Comparison of ENCODE assay signal across 17 mouse cellular contexts in genomic region chr17:47138174-47138573, GRCm38 (mm10).
DNase-seq lines count a peak whose midpoint lies in the region; ATAC-seq lines count a peak whose summit lies in the region.
"Had no signal": no experiment of that assay in that cellular context is flagged by ENCODE, and none has a peak within 500 bp of the region (broad histone marks: within the 10 kb centered on the region; RNA-seq: fewer than 3 reads in every experiment).

No protein-coding gene starts in this region.

- H3K36me3 ChIP-seq in midbrain, embryonic 10.5 days: no peaks in the 10 kb centered on the region
- H3K36me3 ChIP-seq in midbrain, embryonic 13.5 days: no peaks in the 10 kb centered on the region
- no peaks in the 10 kb centered on the region for H3K36me3 ChIP-seq in stomach, embryonic 15.5 days

- H3K27ac ChIP-seq in midbrain, embryonic 10.5 days (replicated peaks): peak overlapping the region; percentile 98; the same call in 1 of the 2 replicates
- no peak overlapping the region for H3K27ac ChIP-seq in midbrain, embryonic 13.5 days
- H3K27ac ChIP-seq in stomach, embryonic 15.5 days: peak overlapping the region; percentile 97

- DNase-seq in heart, adult 11 months: peak; percentile 84
- DNase-seq in heart, adult 18-20 months: no peak
- no peak for DNase-seq in midbrain, embryonic 10.5 days (ENCODE audit: low spot score)
- peak; percentile 45 for DNase-seq in ZHBTc4 (ENCODE audit: low read depth, low spot score)
- no peak for DNase-seq in right cerebral cortex, postnatal 14 days
- no peak for DNase-seq in cerebellum, adult 18-20 months
- DNase-seq: cerebellum, adult 9-11 months; embryo, embryonic 11 days; heart, postnatal 10 days; kidney, adult 11 months; kidney, postnatal 36 days; left cerebral cortex, postnatal 4 days; lung, adult 2 months had no signal

- no peaks in the 10 kb centered on the region for H3K9me3 ChIP-seq in midbrain, embryonic 10.5 days (replicated peaks)
- H3K9me3 ChIP-seq in midbrain, embryonic 13.5 days: no peaks in the 10 kb centered on the region
- H3K9me3 ChIP-seq in stomach, embryonic 15.5 days: no peaks in the 10 kb centered on the region

- 23% methylated on average over 6 of the region's 6 CpGs for WGBS in midbrain, embryonic 10.5 days
- WGBS in midbrain, embryonic 13.5 days: 34% methylated on average over 6 of the region's 6 CpGs
- 53% methylated on average over 6 of the region's 6 CpGs for WGBS in stomach, embryonic 15.5 days

- peaks cover 12% of the 10 kb centered on the region; the same call in 1 of the 2 replicates for H3K27me3 ChIP-seq in midbrain, embryonic 10.5 days (ENCODE audit: low read depth, poor library complexity, severe bottlenecking)
- H3K27me3 ChIP-seq in midbrain, embryonic 13.5 days: no peaks in the 10 kb centered on the region
- H3K27me3 ChIP-seq in stomach, embryonic 15.5 days (replicated peaks): no peaks in the 10 kb centered on the region

- no peak overlapping the region for H3K9ac ChIP-seq in midbrain, embryonic 13.5 days (replicated peaks)
- H3K9ac ChIP-seq in stomach, embryonic 15.5 days: no peak overlapping the region

- peaks cover 35% of the 10 kb centered on the region for H3K4me1 ChIP-seq in midbrain, embryonic 10.5 days
- H3K4me1 ChIP-seq in midbrain, embryonic 13.5 days (replicated peaks): peaks cover 27% of the 10 kb centered on the region
- peaks cover 14% of the 10 kb centered on the region for H3K4me1 ChIP-seq in stomach, embryonic 15.5 days

- ATAC-seq in midbrain, embryonic 13.5 days: no peak
- ATAC-seq in stomach, embryonic 15.5 days (ENCODE audit: insufficient read depth, low FRiP score, low read depth): no peak

- no peak overlapping the region; the same call in 1 of the 2 replicates for H3K4me3 ChIP-seq in midbrain, embryonic 10.5 days
- no peak overlapping the region for H3K4me3 ChIP-seq in midbrain, embryonic 13.5 days (replicated peaks)
- no peak overlapping the region for H3K4me3 ChIP-seq in stomach, embryonic 15.5 days (replicated peaks)
- H3K4me3 ChIP-seq: erythroblast, embryonic 14.5 days; myocyte had no signal

- no peak overlapping the region for H3K4me2 ChIP-seq in midbrain, embryonic 13.5 days (replicated peaks)
- H3K4me2 ChIP-seq in stomach, embryonic 15.5 days: 0 out of 2 replicates have a peak overlapping the region, but pooled peaks have one; percentile 79

Comparison
In these comparisons a context has a peak if more than half of its experiments do, and no peak if none do; other contexts are left out.
1. DNase-seq: peak in heart, adult 11 months (single experiment) and ZHBTc4 (single experiment); none in heart, adult 18-20 months (0 of 2), midbrain, embryonic 10.5 days (single experiment), right cerebral cortex, postnatal 14 days (single experiment) and cerebellum, adult 18-20 months (0 of 2).